Mouse (Mus musculus): ENCODE results near the gene Rcc1. TPM values are rescaled to one million over a fixed set of nuclear protein-coding genes. Genes with fewer than 3 reads are reported as not detected.
"Not testable (repeated sequence)": the region's sequence is repeated elsewhere in the genome, so short reads cannot be mapped to it uniquely, and the experiment has no call there.

Rcc1 gene
- total RNA-seq, 2 experiments from 2014 or later: 12.4 to 16.1 TPM

- peak; percentile 98 for ATAC-seq (replicated peaks; ENCODE audit: low FRiP score, poor library complexity, severe bottlenecking)
Measured at GRCm38 (mm10) chr4:132329115-132329834, 24.1 kb downstream of the Rcc1 start, which contains the start of gene Trnau1ap. TSS of gene Trnau1ap (minus strand) at chr4:132329538.

GRCm38 (mm10) chr4:132328391-132328982 is 24.9 kb downstream of the Rcc1 start:
- ATAC-seq (replicated peaks; ENCODE audit: low FRiP score, poor library complexity, severe bottlenecking): no peak

- ATAC-seq (replicated peaks; ENCODE audit: low FRiP score, poor library complexity, severe bottlenecking): no peak
Measured at GRCm38 (mm10) chr4:132326481-132326880, 26.9 kb downstream of the Rcc1 start.

GRCm38 (mm10) chr4:132315711-132316110 is 37.7 kb downstream of the Rcc1 start:
- no peak for ATAC-seq (replicated peaks; ENCODE audit: low FRiP score, poor library complexity, severe bottlenecking)

GRCm38 (mm10) chr4:132312627-132313026 is 40.8 kb downstream of the Rcc1 start:
- ATAC-seq (replicated peaks; ENCODE audit: low FRiP score, poor library complexity, severe bottlenecking): no peak

GRCm38 (mm10) chr4:132311801-132312200 is 41.6 kb downstream of the Rcc1 start:
- ATAC-seq (replicated peaks; ENCODE audit: low FRiP score, poor library complexity, severe bottlenecking): no peak

GRCm38 (mm10) chr4:132311209-132311608 is 42.2 kb downstream of the Rcc1 start:
- no peak for ATAC-seq (replicated peaks; ENCODE audit: low FRiP score, poor library complexity, severe bottlenecking)

- peak; percentile 58 for ATAC-seq (replicated peaks; ENCODE audit: low FRiP score, poor library complexity, severe bottlenecking)
Measured at GRCm38 (mm10) chr4:132309849-132310472, 43.4 kb downstream of the Rcc1 start.

GRCm38 (mm10) chr4:132309140-132309848 is 44.1 kb downstream of the Rcc1 start:
- peak; percentile 61 for ATAC-seq (replicated peaks; ENCODE audit: low FRiP score, poor library complexity, severe bottlenecking)

- ATAC-seq (replicated peaks; ENCODE audit: low FRiP score, poor library complexity, severe bottlenecking): peak; percentile 98
Measured at GRCm38 (mm10) chr4:132308437-132309139, 44.8 kb downstream of the Rcc1 start.

GRCm38 (mm10) chr4:132306004-132306403 is 47.4 kb downstream of the Rcc1 start:
- no peak for ATAC-seq (replicated peaks; ENCODE audit: low FRiP score, poor library complexity, severe bottlenecking)

GRCm38 (mm10) chr4:132305276-132305675 is 48.1 kb downstream of the Rcc1 start:
- ATAC-seq (replicated peaks; ENCODE audit: low FRiP score, poor library complexity, severe bottlenecking): no peak

- not testable (repeated sequence) for ATAC-seq (replicated peaks; ENCODE audit: low FRiP score, poor library complexity, severe bottlenecking)
Measured at GRCm38 (mm10) chr4:132303484-132303883, 49.9 kb downstream of the Rcc1 start.

GRCm38 (mm10) chr4:132302939-132303479 is 50.4 kb downstream of the Rcc1 start, which contains the start of gene Rab42:
TSS of gene Rab42 (minus strand) at chr4:132303385.
- peak; percentile 70 for ATAC-seq (replicated peaks; ENCODE audit: low FRiP score, poor library complexity, severe bottlenecking)

GRCm38 (mm10) chr4:132301965-132302938 is 51.2 kb downstream of the Rcc1 start:
- ATAC-seq (replicated peaks; ENCODE audit: low FRiP score, poor library complexity, severe bottlenecking): no peak

GRCm38 (mm10) chr4:132301486-132301885 is 51.9 kb downstream of the Rcc1 start:
- ATAC-seq (replicated peaks; ENCODE audit: low FRiP score, poor library complexity, severe bottlenecking): no peak

GRCm38 (mm10) chr4:132299849-132300248 is 53.6 kb downstream of the Rcc1 start:
- no peak for ATAC-seq (replicated peaks; ENCODE audit: low FRiP score, poor library complexity, severe bottlenecking)

GRCm38 (mm10) chr4:132295696-132296390 is 57.6 kb downstream of the Rcc1 start:
- ATAC-seq (replicated peaks; ENCODE audit: low FRiP score, poor library complexity, severe bottlenecking): no peak

Data from erythroblast, adult 5-6 weeks (primary cell).